Mouse (Mus musculus) left cerebral cortex, postnatal 4 days (tissue): ENCODE data around the gene Aup1. TPM values are rescaled to one million over a fixed set of nuclear protein-coding genes. Genes with fewer than 3 reads are reported as not detected.

ENCODE experiments used
- DNase-seq: peaks from one replicate; pipeline ENCODE4 v3.0.0-alpha.2; 2022
- intact Hi-C: fragments of 180-260 bp; cut with DNase I; formaldehyde crosslinking; loops from one replicate; pipeline ENCODE4 v1.15.1; 2025
- microRNA-seq: library from miRNA; unstranded; fragments of <30 nt; microRNA quantifications from one replicate; pipeline ENCODE4 v1.2.0, GENCODE M21; 2022
- total RNA-seq, 2 experiments: library from RNA; stranded (reverse); gene quantifications; 2 replicates each; pipeline ENCODE4 v1.2.3; 2021

Aup1 gene
- total RNA-seq, 2 experiments from 2014 or later: 94.8 to 98.5 TPM

GRCm38 (mm10) chr6:83101316-83101687 lies 47.0 kb downstream of the Aup1 start, which contains the start of the genes Ccdc142 and Gm42688:
Ccdc142 (plus strand) TSS chr6:83101601.
Gm42688 (plus strand) TSS chr6:83101617.
- DNase-seq: peak; percentile 88
- intact Hi-C loops: loop anchor here (5.0 kb wide), 1 partner anchor 104 kb away; no protein-coding TSS in a partner anchor

GRCm38 (mm10) chr6:83101688-83102556 lies 47.6 kb downstream of the Aup1 start:
- intact Hi-C loops: loop anchor here (5.0 kb wide), 1 partner anchor 105 kb away; no protein-coding TSS in a partner anchor

GRCm38 (mm10) chr6:83103130-83103650 lies 48.9 kb downstream of the Aup1 start:
- DNase-seq: no peak
- intact Hi-C loops: loop anchor here (5.0 kb wide), 1 partner anchor 106 kb away; no protein-coding TSS in a partner anchor

More at GRCm38 (mm10) chr6:83101688-83102556, 47.6 kb downstream of the Aup1 start:
- peak; percentile 58 for DNase-seq

- DNase-seq: no peak
- intact Hi-C loops: loop anchor here (5.0 kb wide), 1 partner anchor 107 kb away; no protein-coding TSS in a partner anchor
These were observed 49.8 kb downstream of the Aup1 start for GRCm38 (mm10) chr6:83104158-83104557.

Small RNA genes within 50 kb of the gene (microRNA-seq; reads per million reads assigned to microRNA genes)
- gene Mir3470a (not detected), gene Mir7040 (not detected)

Other genes starting within 250 kb of the Aup1 start
- gene Sema4f, start 114.8 kb upstream of the Aup1 start, total RNA-seq: 10 to 100 TPM; 51.3 to 54.0 TPM
- gene M1ap, start 107.6 kb upstream of the Aup1 start, total RNA-seq: under 1 TPM in 1 of 2 experiments, not detected in 1; 0.44 TPM
- gene Dok1, start 21.1 kb upstream of the Aup1 start, total RNA-seq: 1 to 10 TPM in 1 of 2 experiments, under 1 TPM in 1; 0.76 to 1.7 TPM
- gene Loxl3, start 20.3 kb upstream of the Aup1 start, total RNA-seq: 1 to 10 TPM; 3.2 to 3.6 TPM
- 10 to 100 TPM; 66.1 to 70.5 TPM for gene Htra2, start 752 bp downstream of the Aup1 start, total RNA-seq
- under 1 TPM; 0.62 to 0.84 TPM for gene Dqx1, start 3.3 kb downstream of the Aup1 start, total RNA-seq
- gene Tlx2, start 15.8 kb downstream of the Aup1 start, total RNA-seq: not detected
- 10 to 100 TPM; 16.8 to 23.3 TPM for gene Pcgf1, start 23.3 kb downstream of the Aup1 start, total RNA-seq
- not detected for gene Lbx2, start 31.8 kb downstream of the Aup1 start, total RNA-seq
- 10 to 100 TPM; 12.0 to 18.4 TPM for gene Ccdc142, start 47.1 kb downstream of the Aup1 start, total RNA-seq
- gene Gm42688, start 47.1 kb downstream of the Aup1 start, total RNA-seq: 10 to 100 TPM in 1 of 2 experiments, 1 to 10 TPM in 1; 9.7 to 11.3 TPM
- gene Mrpl53, start 54.5 kb downstream of the Aup1 start, total RNA-seq: 10 to 100 TPM; 58.4 to 60.7 TPM
- gene Mogs, start 61.0 kb downstream of the Aup1 start, total RNA-seq: 10 to 100 TPM; 27.2 to 33.2 TPM
- gene Wbp1, start 67.0 kb downstream of the Aup1 start, total RNA-seq: 10 to 100 TPM; 60.3 to 68.7 TPM
- gene Ino80b, start 70.9 kb downstream of the Aup1 start, total RNA-seq: 10 to 100 TPM; 24.9 to 26.4 TPM
- 10 to 100 TPM; 12.3 to 15.2 TPM for gene Rtkn, start 80.9 kb downstream of the Aup1 start, total RNA-seq
- 10 to 100 TPM; 20.1 to 24.3 TPM for gene Wdr54, start 101.9 kb downstream of the Aup1 start, total RNA-seq
- 10 to 100 TPM; 13.3 to 16.9 TPM for gene 1700003E16Rik, start 101.9 kb downstream of the Aup1 start, total RNA-seq
- gene Dctn1, start 111.4 kb downstream of the Aup1 start, total RNA-seq: 100 to 1,000 TPM; 319 to 327 TPM
- under 1 TPM; 0.46 to 0.52 TPM for gene Slc4a5, start 165.3 kb downstream of the Aup1 start, total RNA-seq